Mouse (Mus musculus) intestine, embryonic 16.5 days (tissue): ENCODE results near the gene Acer2. TPM values are rescaled to one million over a fixed set of nuclear protein-coding genes. Genes with fewer than 3 reads are reported as not detected.

ENCODE experiments used
- polyA plus RNA-seq: library from polyadenylated mRNA; unstranded; fragments of >200 nt; fragmentation: Nextera tagmentation; extraction: Ambion mirVana; gene quantifications from 2 replicates; pipeline ENCODE4 v1.2.1, GENCODE M21; 2015

Gene Acer2
- polyA plus RNA-seq, 1 experiment from 2014 or later, result 20.6 TPM

Other genes starting within 250 kb of the Acer2 start
- gene Plin2, start 204.3 kb upstream of the Acer2 start, polyA plus RNA-seq, result 248 and 316 TPM in 2 replicates
- gene Dennd4c, start 125.8 kb upstream of the Acer2 start, polyA plus RNA-seq, result 2.9 and 3.5 TPM in 2 replicates
- gene Rps6, start 17.0 kb upstream of the Acer2 start, polyA plus RNA-seq, result 622 and 672 TPM in 2 replicates